In genomic region chr9:106312950-106313360, GRCm38 (mm10) we compare ENCODE assay signal across 15 mouse cellular contexts. TPM values are rescaled to one million over a fixed set of nuclear protein-coding genes. Genes with fewer than 3 reads are reported as not detected.
DNase-seq lines count a peak whose midpoint lies in the region; ATAC-seq lines count a peak whose summit lies in the region.
"Had no signal": no experiment of that assay in that cellular context is flagged by ENCODE, and none has a peak within 500 bp of the region (broad histone marks: within the 10 kb centered on the region; RNA-seq: fewer than 3 reads in every experiment).

No protein-coding gene starts in this region.

- peaks cover 3% of the 10 kb centered on the region; the same call in 1 of the 2 replicates for H3K36me3 ChIP-seq in kidney, embryonic 14.5 days (ENCODE audit: control insufficient read depth, insufficient read depth, low read length)
- H3K36me3 ChIP-seq: midbrain, embryonic 13.5 days; neural tube, embryonic 13.5 days had no signal

- H3K9me3 ChIP-seq in kidney, embryonic 14.5 days (ENCODE audit: control insufficient read depth, low read length) = no peaks in the 10 kb centered on the region
- H3K9me3 ChIP-seq: embryonic facial prominence, embryonic 13.5 days; midbrain, embryonic 13.5 days; neural tube, embryonic 13.5 days had no signal

- no peak overlapping the region for H3K4me2 ChIP-seq in kidney, embryonic 14.5 days (replicated peaks; ENCODE audit: low read depth, low read length)
- H3K4me2 ChIP-seq: embryonic facial prominence, embryonic 13.5 days; midbrain, embryonic 13.5 days; neural tube, embryonic 13.5 days had no signal

- H3K27me3 ChIP-seq in kidney, embryonic 14.5 days (ENCODE audit: control insufficient read depth, insufficient read depth, low read length) = no peaks in the 10 kb centered on the region
- H3K27me3 ChIP-seq: embryonic facial prominence, embryonic 13.5 days; midbrain, embryonic 13.5 days; neural tube, embryonic 13.5 days had no signal

- no peak overlapping the region for H3K27ac ChIP-seq in kidney, embryonic 14.5 days (ENCODE audit: low read depth, low read length)
- H3K27ac ChIP-seq: embryonic facial prominence, embryonic 13.5 days; macrophage; midbrain, embryonic 13.5 days; neural tube, embryonic 13.5 days had no signal

- ATAC-seq in kidney, embryonic 14.5 days (ENCODE audit: low FRiP score, low TSS enrichment) = no peak
- no peak for ATAC-seq in activated CD4-positive, CD25-positive, alpha-beta regulatory T cell, adult 4 months
- ATAC-seq: inflammation-experienced regulatory T-cells, adult 6 months; midbrain, embryonic 13.5 days had no signal

- H3K4me1 ChIP-seq in kidney, embryonic 14.5 days (ENCODE audit: control insufficient read depth, insufficient read depth, low read length) = no peaks in the 10 kb centered on the region
- H3K4me1 ChIP-seq: neural tube, embryonic 13.5 days had no signal

- H3K9ac ChIP-seq in kidney, embryonic 14.5 days (ENCODE audit: low read depth, low read length) = no peak overlapping the region
- H3K9ac ChIP-seq: embryonic facial prominence, embryonic 13.5 days; midbrain, embryonic 13.5 days; neural tube, embryonic 13.5 days had no signal

- H3K4me3 ChIP-seq in kidney, embryonic 14.5 days (ENCODE audit: low read length) = no peak overlapping the region
- H3K4me3 ChIP-seq: embryonic facial prominence, embryonic 13.5 days; midbrain, embryonic 13.5 days; neural tube, embryonic 13.5 days had no signal

- peak; percentile 92 for DNase-seq in kidney, adult 11 months
- DNase-seq in CD8-positive naive resting alpha-beta T cell, adult 2 months (ENCODE audit: low read depth in 2 of 2, low spot score in 2 of 2) = peak; percentile 32 to 35
- peak; percentile 79 for DNase-seq in kidney, postnatal 14 days
- DNase-seq in lung, postnatal 36 days = peak; percentile 88
- DNase-seq in cerebellum, adult 11 months = no peak
- DNase-seq in neural tube, embryonic 10.5 days (ENCODE audit: extremely low spot score, low spot score) = no peak
- DNase-seq: adrenal gland, postnatal 36 days; cerebellum, postnatal 36 days had no signal

- WGBS in kidney, embryonic 14.5 days = 91% methylated on average over 7 of the region's 7 CpGs

RNA-seq across cellular contexts. Expression of gene Poc1a, which starts 32.1 kb away (rescaled TPM):
- polyA plus RNA-seq in kidney, embryonic 14.5 days (2014; fragmentation: Nextera tagmentation; extraction: Ambion mirVana) = 25.6 and 29.1 TPM in 2 replicates
- polyA plus RNA-seq in activated CD4-positive, CD25-positive, alpha-beta regulatory T cell, adult 4 months (2017; shearing (Covaris generic)) = 10 to 100 TPM in 1 of 2 experiments, 1 to 10 TPM in 1; 7.9 to 13.5 TPM

RNA-seq across cellular contexts. Expression of gene Dusp7, which starts 55.5 kb away (rescaled TPM):
- polyA plus RNA-seq in kidney, embryonic 14.5 days (2014; fragmentation: Nextera tagmentation; extraction: Ambion mirVana) = 25.5 and 26.3 TPM in 2 replicates
- 10 to 100 TPM; 16.7 to 20.0 TPM for polyA plus RNA-seq in activated CD4-positive, CD25-positive, alpha-beta regulatory T cell, adult 4 months (2017; shearing (Covaris generic))

Comparison
In these comparisons a context has a peak if more than half of its experiments do, and no peak if none do; other contexts are left out.
1. DNase-seq: peak in kidney, adult 11 months (single experiment), CD8-positive naive resting alpha-beta T cell, adult 2 months (2 of 2), kidney, postnatal 14 days (single experiment) and lung, postnatal 36 days (single experiment); none in cerebellum, adult 11 months (single experiment) and neural tube, embryonic 10.5 days (single experiment).